Mouse (Mus musculus): Measurements from ENCODE around the gene Rb1.
A peak's percentile ranks its signal among the peaks of the same experiment; 100 is the strongest.

DNA sequence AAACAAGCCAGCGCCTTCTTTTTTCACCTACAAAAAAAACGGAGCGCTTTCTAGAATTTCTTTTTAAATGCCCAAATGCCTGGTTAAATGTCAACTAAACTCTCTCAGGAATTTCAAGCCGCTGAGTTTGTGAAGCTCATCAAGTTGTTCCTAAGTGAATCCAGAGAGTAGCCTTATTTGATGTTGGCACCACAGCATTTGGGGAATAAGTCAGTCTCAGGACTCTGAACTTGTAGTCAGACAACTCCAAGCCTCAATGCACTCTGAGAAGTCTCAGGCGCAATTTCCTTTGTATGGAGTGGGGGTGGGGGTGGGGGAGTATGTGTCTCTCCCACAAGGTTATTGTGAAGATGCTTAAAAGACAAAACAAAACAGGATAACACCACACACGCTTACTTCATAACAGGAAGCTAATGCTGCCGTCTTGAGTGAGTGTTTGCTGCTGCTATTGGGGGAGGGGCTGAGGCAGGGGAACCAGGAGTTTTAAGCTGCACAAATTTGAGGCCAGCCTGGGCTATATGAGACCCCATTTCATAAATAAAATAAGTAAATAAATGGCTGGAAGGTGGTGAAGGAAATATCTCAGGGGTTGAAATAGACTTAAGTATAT, 23.5 kb upstream of the Rb1 start:
- no peak for TF ChIP-seq CTCF (IDR thresholded peaks at IDR 0.05; ENCODE audit: low read depth)
- TF ChIP-seq EP300 (IDR thresholded peaks at IDR 0.05; ENCODE audit: low read depth) = 0 out of 2 replicates have a peak, but pooled peaks have one; percentile 42

All from heart, postnatal 0 days (tissue).